Mouse (Mus musculus) layer of hippocampus, adult 8-10 months (tissue): Measurements from ENCODE around the gene Fgfr2. TPM values are rescaled to one million over a fixed set of nuclear protein-coding genes. Genes with fewer than 3 reads are reported as not detected.

Experiments
- DNase-seq, 2 experiments: peaks; one replicate each; pipeline ENCODE4 v3.0.0; 2022; ENCODE audit warnings: low spot score in 2 of 2
- total RNA-seq, 4 experiments: library from RNA; stranded (reverse); gene quantifications; 2 replicates each; pipeline ENCODE4 v1.2.4; 2022

The Fgfr2 gene
- total RNA-seq, 4 experiments from 2014 or later, result 60.7 to 72.9 (median 65.8) TPM

- DNase-seq, result no peak
Observed at GRCm38 (mm10) chr7:132425364-132425999, 697.7 kb downstream of the Fgfr2 start.

DNA sequence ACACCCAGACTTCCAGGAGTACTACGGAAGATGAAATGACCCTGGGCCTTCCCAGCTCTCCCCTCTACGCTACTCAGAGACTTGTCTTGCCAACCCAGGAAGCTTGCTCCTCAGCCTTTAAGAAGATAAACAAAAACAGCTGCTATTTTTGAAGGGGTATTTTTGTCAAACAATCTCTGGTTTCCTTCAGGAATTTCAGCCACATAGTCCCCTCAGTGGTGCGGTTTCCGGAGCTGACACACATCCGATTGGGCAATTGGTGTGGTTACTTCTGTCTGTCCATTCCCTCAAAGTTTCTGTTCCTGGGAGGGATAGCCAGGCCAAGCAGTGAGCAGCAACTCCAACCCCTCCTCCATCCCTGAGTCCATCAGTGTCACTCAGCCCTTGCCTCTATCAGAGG lies 699.6 kb downstream of the Fgfr2 start:
- DNase-seq, result no peak

DNA sequence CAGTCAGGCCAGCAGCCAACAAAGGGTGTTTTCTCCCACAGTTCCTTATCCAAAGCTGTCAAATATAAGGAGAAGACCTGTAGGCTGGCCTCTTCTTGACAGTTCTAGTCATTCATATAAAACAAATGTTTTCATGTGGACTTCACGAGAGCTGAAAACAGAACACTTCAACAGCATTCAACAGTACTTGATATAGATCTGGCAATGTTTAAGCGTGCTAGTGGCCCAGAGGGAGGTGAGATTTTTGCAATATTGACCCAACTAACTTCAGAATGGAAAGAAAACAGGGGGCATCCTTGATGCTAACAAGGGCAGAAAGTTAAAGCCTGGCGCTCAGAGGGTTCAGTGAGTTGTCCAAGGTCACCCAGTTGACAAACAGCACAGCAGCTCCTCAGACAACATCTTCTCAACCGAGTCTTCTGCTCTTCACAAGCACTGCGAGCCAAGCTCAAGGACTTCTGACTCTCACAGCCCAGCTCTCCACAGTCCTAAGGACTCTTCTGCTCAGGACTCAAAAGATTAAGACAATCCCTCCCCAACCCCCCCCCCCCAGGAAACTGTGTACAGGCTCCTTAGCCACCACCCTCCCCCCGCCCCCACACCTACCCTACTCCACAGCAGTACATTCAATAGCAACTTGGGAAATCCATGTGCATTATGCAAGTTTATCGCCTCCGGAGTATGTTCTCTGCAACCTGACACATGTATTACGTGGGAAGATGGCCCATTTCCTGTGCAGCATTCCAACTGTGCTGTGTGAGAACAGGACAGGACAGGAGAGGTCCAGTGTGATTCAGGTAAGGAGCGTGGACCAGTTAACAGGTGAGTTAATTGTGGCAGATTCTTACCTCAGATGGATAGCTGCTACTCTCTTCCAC lies 703.5 kb downstream of the Fgfr2 start:
- DNase-seq, result no peak

- DNase-seq, result no peak
Observed at GRCm38 (mm10) chr7:132416866-132417265, 706.3 kb downstream of the Fgfr2 start.

DNA sequence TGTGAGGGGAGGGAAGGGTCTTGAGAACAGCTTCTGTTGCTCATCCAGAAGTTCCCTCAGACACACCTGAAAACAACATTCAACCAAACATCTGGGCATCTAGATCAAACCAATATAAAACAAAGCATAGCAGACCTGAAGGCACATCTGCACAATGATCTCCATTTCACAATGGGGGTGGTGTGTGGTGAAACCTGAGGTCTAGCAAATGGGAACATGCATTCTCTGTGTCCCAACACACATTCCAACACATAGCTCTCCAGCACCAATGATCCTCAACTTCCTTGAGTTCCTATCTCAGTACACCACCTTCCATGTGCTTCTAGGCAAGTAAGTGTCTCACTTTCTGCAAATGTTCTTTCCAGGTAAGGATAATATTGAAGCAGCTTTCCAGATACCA lies 707.3 kb downstream of the Fgfr2 start:
- DNase-seq, result no peak

- DNase-seq, result no peak
Observed at GRCm38 (mm10) chr7:132412520-132412919, 710.6 kb downstream of the Fgfr2 start.

- no peak for DNase-seq
Observed at GRCm38 (mm10) chr7:132411708-132412107, 711.4 kb downstream of the Fgfr2 start.

DNA sequence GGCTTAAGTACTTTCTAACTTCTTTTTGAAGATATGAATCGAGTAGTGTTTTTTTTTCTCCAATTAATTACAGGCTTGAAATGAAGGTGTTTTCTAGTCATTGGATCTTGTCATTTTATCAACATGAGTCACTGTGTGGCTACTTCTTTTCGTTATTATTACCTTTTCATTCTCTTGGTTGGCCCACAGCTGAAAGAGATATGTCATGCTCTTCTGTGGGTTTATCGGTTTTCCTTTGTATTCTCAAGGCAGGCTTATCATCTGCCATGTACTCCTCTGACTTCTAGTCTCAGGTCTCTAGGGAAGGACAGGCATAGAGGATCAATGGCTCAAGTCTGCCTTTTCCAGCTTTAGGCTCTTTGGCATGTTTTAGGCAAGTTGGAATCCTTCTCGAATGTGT lies 712.2 kb downstream of the Fgfr2 start:
- DNase-seq, result no peak

GRCm38 (mm10) chr7:132409890-132410289 lies 713.3 kb downstream of the Fgfr2 start:
- DNase-seq, result no peak

DNA sequence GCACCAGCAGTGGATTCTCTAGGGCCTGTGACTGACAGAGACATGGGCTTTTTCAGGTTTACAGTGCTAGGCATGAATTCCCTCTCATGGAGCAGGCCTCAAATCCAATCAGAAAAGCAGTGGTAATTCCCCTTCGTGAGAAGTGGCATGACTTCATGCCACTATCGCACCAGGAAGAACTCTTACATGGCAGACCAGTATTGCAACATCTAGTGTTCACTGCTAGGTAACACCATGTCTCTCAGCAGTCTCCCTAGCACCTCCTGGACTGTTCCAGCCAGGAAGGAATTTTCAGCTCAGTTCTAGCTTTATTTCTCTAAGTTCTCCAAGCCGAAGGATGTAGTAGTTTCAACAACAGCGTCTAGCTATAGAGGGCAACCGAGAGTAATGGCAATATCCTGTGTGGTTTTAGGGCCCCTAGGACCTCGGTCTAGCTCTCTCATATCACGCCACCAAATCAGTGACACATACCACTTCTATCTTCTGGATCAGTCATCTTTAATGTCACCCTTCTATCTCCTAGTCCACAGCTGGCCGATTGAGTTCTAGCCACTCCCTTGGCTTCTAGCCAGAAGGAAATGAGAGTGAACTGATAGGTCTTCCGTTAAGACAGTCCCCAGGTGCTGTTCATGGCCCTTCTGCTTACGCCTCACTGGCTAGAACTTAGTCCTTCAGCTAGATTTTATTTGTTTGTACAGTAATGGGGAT lies 720.6 kb downstream of the Fgfr2 start:
- DNase-seq, result no peak

DNA sequence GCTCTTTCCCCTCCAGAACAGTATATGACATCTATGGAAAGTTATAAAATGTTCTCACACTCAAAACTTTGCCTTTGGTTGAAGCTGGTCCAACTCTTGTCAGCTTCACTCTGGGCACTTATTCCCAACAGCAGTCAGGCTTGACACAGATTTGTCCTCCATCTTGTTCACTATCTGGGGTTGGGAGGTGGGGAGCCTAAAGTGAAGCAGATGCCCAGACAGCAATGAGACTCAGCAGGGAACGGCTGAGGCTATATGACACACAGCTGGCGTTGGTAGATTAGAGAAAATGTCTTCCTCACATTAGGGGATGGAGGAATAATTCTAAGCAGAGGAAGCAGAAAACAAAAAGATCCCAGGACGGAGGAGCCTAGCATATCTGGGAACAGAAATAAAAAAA lies 724.7 kb downstream of the Fgfr2 start:
- DNase-seq, result no peak

GRCm38 (mm10) chr7:132396661-132397322 lies 726.4 kb downstream of the Fgfr2 start:
- no peak for DNase-seq

GRCm38 (mm10) chr7:132393582-132394175 lies 729.5 kb downstream of the Fgfr2 start:
- DNase-seq, result no peak

DNA sequence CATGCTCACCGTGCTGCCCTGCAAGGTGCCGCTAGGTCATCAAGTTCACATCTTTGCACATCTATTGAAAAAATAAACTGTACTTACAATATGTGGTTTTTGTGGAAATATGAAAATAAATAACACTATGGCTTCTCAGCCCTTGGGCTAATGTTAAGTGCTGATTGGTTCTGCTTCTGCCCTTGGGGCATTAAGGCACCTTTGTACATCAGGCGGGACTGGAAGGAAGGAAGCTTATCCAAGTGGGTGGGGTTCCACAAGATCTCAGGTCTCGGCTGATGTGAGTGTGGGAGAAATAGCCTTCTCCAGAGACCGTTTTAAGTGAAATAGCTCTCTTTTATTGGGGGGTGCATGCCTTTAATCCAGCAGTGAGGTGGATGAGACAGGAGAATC lies 730.1 kb downstream of the Fgfr2 start:
- no peak for DNase-seq

DNA sequence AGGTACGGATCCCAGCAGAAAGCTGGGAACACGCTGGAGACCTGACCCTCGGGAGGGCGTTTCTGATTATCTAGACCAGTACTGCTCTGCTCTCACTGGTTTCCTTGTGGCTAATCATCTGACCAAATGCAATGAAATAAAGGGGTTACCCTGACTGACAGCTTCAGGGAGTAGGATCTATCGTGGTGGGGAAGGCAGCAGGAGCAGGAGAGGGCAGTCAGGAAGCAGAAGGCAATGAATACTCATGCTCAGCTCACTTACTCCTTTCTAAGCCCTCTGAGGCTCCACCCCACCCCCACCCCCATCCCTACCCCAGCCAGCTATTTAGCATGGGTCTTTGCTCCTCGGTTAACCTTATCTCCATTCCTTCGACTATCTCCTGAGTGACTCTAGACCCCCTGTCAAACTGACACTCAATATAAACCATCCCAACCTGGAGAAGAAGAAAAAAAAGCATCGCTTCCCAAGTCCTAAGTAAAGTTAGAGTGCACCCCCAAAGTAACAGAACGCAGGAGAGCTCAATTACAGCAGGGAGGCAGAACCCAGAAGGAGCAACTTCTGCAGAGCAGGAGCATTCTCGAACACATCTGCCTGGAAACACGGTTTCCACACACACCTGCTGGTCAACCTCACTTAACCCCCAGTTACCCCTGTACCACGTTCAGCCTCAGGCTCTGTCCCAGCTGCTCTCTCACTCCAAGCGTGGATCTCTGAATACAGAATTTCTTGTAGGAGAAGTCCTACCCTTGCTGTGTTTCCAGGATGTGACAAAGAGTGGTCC lies 730.7 kb downstream of the Fgfr2 start:
- no peak for DNase-seq

DNA sequence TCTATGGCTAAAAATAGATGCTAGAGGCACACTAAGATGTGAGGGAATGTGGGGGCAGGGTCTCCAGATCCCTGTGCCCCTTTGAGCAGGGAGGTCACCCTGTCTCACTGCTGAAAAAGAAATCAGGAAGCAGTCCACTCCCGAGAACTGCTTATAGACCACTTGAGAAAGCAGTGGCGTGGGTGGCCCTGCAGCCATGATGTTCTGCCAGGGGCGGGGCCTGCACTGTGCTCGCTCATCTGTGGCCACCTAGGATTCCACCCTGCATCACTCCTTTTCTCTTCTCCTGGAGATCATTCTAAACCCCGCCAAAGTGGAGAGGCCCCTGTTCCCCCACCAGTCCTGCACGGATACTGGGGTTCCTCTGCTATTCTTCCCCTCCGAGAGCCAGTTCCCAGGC lies 733.7 kb downstream of the Fgfr2 start:
- DNase-seq, result no peak

DNA sequence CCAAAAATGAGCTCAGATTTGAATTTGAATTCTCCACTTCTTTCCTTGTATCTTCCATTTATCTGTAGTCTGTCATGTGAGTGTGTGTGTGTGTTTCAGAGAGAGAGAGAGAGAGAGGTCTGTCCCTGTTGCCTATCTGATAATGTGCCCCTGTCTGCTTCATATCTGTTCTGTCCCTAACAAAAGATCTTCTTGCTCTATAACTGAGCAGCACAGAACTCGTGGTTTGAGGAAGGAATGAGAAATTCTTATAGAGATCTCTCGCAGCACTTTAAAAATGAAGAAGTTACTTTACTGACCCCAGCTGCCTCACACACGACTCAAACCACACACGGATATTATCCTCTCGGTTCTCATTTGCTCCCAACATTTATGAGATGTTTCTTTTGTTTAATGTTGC lies 735.6 kb downstream of the Fgfr2 start:
- no peak for DNase-seq

GRCm38 (mm10) chr7:132386316-132386715 lies 736.8 kb downstream of the Fgfr2 start:
- DNase-seq, result no peak

DNA sequence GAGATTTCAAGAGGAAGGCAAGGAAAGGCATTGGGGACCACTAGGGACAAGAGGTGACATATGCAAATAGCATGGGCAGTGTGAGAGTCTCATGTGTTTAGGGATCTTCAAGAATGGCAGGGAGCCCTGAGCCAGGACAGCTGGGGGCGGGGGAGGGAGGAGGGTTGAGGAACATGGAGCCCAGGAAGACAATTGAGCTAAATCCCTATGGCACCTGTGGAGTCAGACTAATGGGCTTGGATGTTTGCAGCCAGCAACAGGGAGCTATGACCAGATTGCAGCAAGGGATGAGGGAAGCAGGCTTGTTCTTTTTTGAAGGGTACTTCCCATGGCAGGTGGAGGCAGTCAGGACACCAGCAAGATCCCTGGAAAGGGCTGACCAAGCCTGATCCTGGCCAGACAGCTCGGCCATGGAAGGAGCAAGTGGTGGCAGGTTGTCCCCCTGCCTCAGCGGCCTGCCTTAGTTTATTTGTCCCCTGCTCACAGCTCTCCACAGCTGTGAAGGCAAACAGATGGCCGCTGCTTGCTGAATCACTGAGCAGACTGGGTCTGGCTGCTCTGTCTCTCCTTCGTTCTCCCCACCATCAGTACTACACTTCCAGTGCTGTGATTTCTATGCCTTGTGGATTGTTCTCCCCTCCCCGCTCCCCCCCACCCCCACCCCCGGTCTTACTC lies 737.6 kb downstream of the Fgfr2 start:
- DNase-seq, result peak; percentile 24 to 29
